Mouse (Mus musculus): Measurements from ENCODE around the gene Fxyd4.

- TF ChIP-seq CTCF (IDR thresholded peaks at IDR 0.05; ENCODE audit: borderline replicate concordance, insufficient read depth, low read length) (no peak), POLR2A (IDR thresholded peaks at IDR 0.05; ENCODE audit: low read depth, low read length) (no peak)
These were observed 21.2 kb downstream of the Fxyd4 start for GRCm38 (mm10) chr6:117916205-117916736.

Measured in embryonic fibroblast, embryonic 13.5 days (primary cell).